Mouse (Mus musculus) T-helper 1 cell (primary cell): ENCODE results near the gene Lbx1.

ENCODE experiments used
- in situ Hi-C: fragments of 300-600 bp; cut with MboI, MseI; formaldehyde crosslinking; loops from one replicate; pipeline ENCODE4 v1.15.1; 2025; ENCODE audit warnings: high pct_unique_total_duplicates

Gene Lbx1

DNA sequence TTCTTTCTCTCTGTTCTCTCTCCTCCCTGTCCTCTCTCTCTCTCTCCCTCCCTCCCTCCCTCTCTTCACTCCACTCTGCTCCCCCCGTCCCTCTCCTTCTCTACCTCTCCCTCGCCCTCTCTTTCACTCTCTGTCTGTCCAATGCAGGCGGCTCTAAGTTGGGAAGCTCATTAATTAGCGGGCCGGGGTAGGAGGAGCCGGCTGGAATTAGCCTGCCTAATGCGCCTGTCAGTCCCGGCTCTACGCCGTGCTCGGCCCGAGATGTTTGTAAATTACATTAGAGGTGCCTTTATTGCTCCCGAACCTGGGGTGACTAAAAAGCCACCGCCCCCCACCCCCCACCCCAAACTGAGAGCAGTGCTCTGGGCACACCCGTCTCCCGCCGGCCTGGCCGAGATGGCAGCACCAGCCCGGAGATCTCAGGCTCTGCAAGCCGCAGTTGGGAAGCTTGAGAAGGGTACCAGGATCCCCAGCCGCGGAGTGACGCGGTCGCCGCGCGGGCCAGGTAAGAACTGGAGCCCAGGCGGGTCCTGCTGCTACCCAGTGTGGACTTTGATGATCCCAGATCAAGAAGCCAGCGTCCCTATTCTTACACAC lies at the start of gene Lbx1:
Gene Lbx1, minus strand, starts transcription at position 47 of the 597 bp plus-strand sequence.
- in situ Hi-C loops, result loop anchor here (5.0 kb wide), 1 partner anchor 311 kb away; no protein-coding TSS in a partner anchor

DNA sequence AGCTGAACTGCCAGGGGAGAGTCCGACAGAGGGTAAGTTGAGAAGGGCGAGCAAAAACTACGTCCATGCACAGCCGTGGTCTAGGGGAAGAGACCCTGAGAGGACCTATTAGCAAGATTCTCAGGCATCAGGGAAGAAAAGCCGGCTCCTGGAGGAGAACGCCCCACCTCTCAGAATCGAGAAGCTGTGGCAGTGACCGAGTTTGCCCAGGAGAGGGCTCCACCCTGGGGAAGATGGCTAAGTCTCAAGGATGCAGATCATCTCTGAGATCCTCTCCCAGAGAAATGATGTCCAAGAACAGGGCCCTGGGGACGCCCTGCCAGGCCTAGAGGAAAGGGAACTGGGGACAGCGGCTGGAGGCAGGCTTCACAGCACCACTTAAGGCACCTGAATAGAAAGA lies 47.7 kb upstream of the Lbx1 start:
- in situ Hi-C loops, result no loop called here

DNA sequence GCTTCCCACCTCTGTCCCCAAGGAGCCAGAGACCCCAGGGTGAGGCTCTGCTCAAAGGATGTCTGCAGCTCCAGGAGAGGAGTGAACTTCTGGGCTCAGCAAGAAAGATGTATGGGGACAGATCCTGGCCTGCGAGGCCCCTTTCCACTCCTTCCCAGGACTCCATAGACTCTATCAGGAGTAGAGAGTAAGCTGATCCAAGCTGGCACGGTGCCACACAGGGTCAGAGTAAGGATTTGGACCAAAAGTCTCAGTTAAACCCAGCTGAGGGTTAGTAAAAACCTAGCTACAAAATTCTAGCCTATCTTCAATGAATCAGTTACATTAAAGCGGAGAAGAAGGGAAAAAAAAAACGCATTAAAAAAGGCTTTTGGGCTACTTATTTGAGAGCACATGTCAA lies 40.6 kb upstream of the Lbx1 start:
- in situ Hi-C loops, result no loop called here

DNA sequence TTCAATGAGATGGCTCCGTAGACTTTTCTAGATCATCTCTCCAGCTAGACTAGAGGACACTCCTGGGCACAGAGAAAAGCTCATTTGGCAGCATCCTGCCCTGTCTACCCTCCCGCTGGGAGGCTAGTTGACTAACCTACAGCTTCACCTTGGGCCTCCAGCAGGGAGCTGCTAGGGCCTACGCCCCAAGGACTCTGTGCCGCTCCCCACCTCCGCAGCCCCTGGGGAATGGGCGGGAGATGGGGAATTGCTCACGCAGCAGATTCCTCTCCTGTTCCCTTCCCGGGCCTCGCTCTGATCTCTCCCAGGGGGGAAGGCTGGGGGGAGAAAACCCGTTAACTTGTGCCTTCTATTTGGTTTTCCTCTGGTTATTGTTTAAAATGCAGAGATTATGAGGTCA lies 36.4 kb upstream of the Lbx1 start:
- in situ Hi-C loops, result no loop called here

DNA sequence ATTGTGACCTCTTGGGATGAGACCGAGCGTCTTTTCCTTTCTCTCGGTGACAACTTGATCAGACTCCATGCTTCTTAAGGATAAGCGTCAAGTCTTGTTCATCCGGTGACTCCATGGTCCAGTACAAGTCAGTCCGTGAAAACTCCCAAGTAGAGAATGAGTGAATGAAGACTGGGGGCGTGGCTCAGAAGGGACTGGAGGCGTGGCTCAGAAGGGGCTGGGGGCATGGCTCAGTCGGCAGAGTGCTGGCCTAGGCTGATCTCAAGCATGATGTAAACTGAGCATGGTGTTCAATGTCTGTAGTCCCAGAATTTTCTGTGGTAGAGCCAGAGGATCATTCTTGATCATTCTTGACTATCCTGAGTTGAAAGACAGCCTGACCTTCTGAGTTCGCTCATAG lies 27.4 kb upstream of the Lbx1 start:
- in situ Hi-C loops, result no loop called here

DNA sequence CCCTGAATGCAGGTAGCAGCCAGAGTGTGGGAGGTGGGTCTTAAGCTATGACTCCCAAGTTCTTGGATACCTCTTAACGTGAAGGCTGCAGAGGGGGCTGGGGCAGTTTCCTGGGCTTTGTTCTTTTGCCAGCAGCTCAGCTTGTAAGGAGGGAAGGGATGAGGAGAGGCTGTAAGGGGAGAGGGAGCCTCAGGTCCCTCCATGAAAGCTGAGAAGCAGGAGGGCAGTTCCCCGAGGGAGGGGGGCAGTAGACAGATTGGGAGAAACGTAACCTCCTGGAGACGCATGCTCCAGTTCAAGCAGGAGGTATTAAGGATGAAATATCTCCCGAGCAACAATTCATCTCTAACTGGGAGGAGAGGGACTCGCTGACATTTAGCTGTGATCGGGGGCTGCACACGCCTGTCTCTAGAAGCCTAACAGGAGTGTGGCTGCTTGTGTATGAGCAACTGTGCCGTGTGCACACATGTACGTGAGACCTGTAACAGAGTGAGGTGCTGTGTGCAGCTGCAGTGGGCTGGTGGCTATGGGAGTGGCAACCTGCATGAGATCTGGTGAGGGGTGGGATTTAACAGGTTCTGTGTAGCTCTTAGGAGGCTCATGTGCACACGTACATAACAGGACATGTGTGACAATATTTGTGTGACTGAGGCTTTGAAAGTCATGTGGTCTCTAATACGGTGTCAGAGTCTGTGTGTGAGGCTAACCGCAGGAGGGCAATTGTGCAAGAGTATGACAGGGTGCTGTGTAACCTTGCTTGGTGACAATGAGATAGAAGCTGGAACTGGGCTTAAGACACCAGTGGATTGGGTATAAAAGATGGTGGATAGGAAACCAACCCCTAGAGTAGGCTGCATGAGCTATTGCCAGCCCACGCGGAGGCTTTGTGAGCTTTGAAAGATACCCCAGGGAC lies 22.1 kb upstream of the Lbx1 start:
- in situ Hi-C loops, result no loop called here

DNA sequence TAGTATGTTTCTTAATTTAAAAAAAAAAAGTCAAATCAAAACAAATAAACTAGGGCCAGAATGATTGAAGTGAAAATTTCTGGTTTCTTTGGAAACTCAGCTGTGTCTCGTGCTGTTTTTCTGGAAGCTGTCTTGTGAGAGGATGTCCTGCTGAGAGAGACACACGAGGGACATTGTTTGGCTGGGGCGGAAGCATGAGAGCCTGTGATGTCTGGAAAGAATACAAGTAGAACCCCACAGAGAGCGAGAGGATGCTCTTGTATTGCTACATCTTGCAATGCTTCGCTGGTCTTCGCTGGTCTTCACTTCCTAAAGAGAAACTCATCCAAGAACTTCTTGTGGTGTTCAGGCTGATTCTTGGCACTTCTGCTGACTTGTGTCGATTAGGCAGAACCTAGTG lies 19.2 kb upstream of the Lbx1 start:
- in situ Hi-C loops, result no loop called here

DNA sequence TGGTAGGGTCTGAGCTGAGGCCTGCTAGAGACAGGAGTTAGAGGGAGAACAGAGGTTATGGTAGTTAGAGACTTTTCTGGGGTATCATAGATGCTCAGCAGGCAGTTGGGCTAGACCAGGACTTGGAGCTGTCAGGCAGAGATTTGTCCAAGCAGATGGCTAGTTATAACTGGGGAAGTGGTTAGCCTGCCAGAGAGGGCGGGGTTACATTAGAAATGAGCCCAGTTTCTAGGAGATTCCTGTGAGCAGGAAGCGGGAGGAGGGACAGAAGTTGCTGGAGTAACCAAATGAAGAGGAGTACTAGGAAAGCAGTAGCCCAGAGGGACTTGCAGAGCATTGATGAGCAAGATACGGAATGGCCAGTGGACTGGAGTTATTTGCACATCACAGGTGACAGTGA lies 16.8 kb upstream of the Lbx1 start:
- in situ Hi-C loops, result no loop called here

DNA sequence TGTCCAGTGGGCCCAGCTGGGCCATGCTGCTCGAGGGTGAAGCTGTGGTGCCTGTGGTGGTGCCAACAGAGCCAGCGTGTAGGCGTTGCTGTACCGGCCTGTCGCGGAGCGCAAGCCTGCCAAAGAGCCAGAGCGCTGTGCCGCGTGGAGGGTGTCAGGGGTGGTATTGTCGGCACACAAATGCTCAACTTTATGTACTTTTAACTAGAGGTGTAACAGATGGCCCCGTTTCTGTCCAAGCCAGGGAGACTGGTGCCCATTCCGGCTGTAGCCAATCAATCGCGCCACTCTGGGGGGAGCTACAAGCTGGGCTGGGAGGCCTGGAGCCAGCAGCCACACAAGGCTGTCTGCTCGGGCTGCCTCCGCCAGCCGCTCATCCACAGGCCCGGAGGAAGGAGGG lies 13.1 kb upstream of the Lbx1 start:
- in situ Hi-C loops, result no loop called here

DNA sequence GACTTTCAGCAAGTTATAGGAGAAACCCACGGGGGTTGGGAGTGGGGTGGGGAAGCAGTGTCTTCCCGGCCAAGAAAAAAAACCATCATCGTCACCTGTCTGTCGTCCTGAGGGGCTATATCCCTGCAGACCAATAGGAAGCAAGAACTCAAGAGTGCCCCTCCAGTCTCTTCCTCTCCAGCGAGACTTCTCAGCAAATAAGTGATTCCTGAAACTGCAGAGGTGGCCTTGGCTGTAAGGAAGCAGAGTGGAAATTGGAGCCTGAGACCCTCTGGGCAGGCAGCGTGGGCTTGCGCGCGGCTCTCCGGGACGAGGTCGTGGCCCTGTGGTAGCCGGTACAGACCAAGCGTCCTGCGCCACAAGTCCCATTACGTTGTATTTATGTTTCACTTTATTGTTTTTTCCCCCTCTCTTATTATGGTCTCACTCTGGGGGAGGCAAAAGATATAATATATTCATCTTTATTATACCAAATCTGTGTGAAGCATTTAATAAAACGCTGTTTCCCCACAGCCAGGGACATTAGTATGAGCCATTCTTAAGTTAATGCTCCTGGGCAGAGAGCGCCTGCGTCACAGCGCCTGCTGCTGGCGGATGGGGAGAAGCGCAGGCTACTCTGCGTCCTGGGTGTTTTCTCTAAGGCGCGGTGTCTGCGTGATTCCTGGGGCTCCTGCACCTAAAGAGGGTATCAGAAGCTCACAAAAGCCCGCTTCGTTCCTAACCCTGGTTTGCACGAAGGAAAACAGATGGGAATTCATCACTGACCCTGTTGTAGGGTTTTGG lies 8.5 kb upstream of the Lbx1 start:
- in situ Hi-C loops, result loop anchor here (5.0 kb wide), 1 partner anchor 498 kb away; the partner anchor contains the start of gene Fgf8

DNA sequence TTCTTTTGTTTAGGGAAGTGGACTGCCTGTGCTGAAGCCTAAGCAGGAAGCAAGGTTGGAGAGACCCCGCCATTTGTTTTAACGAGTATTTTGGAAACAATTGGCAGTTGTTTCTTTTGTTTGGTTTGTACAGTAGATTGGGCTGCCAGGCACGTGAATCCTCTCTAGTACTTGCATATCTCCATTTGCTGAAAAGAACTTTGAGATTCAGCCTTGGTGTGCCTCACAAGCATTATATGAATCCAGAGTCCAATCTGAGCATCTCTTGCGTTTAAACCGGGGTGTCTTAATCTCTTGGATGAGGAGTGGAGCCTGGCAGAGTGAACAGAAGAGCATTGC lies 7.6 kb upstream of the Lbx1 start:
- in situ Hi-C loops, result loop anchor here (5.0 kb wide), 1 partner anchor 499 kb away; the partner anchor contains the start of gene Fgf8

DNA sequence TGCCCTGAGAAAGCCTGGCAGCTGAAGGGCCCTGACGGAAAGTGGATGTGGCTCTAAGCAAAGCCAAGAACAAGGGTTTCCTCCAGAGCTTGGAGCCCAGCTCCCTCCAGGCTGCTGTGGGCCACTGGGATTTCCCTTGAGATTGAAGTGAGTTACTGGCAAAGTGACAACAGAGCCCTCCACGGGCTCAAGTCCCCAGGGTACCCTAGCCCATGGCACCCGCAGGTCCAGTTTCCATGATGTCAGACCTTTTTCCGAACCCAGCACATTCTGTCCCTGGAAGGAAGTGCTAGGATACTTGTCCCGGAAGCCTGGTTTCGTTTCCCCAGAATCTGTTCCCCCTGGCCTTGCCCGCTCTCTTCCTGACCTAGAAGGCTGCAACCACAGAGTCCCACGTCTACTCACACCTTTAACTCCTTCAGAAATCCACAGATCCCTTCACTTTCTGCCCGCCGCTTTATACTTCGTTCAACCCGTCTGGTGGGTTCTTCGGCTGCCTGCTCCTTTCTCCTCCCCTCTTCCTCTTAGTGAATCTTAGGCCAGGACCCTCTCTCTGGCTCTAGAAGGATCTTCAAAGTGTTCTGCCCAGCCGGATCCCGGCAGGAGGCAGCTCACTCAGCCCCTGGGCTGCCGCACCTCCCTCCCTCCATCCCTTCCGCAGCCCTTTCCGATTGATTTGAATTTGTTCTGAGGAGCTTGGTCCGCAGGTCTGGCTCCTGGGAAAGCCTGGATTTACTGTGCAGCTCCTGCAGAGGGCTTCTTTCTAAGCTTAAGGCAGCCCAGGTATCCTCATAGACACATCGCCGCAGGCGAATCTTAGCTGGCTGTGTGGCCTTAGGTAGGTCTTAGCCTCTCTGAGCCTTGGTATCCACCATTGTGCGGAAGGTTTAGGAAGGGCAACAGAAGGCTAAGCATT lies 7.0 kb upstream of the Lbx1 start:
- in situ Hi-C loops, result loop anchor here (5.0 kb wide), 1 partner anchor 500 kb away; the partner anchor contains the start of gene Fgf8

DNA sequence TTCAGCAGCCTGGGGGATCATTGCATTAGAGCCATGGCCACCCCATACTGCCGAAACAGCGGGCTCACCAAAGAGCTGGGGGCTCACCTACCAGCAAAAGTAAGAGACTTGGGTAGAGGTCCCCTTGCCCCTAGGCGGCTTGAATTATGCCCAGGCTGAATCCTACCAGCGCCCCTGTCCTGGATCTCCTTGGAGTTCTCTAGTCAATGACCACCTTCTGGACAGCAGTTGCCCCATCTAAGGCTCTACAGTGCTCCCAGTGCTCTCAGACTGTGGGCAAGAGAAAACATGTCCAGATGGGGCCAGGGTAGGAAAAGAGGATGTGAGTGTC lies 6.4 kb upstream of the Lbx1 start:
- in situ Hi-C loops, result loop anchor here (5.0 kb wide), 1 partner anchor 500 kb away; the partner anchor contains the start of gene Fgf8

DNA sequence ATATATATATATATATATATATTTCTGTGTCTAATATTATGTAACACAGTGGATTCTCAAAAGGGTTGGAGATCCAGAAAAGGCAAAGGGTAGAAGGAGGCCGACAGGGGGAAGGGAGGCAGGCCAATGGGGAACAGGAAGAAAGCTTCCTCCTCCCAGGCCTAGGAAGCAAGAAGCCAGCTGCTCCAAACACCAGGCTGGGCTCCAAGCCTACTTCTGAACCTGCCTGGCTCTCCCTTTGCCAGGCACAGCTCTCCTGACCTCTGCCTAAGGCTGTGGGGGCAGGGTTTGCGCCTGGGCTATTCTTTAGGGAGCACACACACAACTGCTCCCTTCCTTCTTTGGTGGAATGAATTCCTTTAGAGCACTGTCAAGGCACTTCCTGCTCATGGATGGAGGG lies 4.4 kb upstream of the Lbx1 start:
- in situ Hi-C loops, result loop anchor here (5.0 kb wide), 1 partner anchor 502 kb away; the partner anchor contains the start of gene Fgf8

DNA sequence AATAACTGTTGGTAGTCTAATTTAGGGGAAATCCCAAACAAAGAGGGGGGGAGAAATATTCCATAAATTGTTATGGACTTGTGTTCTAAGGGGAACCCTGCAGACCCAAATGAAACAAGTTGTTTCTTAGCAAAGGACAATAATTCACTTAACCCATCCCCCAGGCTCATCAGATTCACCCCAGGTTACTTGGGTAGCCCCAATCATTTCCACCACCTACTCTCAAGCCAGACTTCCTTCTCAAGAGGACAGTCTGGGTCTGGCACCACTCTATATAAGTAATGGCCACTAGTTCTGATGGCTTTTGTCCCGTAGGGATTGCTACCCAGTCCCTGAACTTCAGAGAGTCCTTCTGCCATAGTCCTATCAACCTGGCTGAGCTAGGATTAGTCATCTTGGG lies 3.6 kb upstream of the Lbx1 start:
- in situ Hi-C loops, result loop anchor here (5.0 kb wide), 1 partner anchor 308 kb away; no protein-coding TSS in a partner anchor

DNA sequence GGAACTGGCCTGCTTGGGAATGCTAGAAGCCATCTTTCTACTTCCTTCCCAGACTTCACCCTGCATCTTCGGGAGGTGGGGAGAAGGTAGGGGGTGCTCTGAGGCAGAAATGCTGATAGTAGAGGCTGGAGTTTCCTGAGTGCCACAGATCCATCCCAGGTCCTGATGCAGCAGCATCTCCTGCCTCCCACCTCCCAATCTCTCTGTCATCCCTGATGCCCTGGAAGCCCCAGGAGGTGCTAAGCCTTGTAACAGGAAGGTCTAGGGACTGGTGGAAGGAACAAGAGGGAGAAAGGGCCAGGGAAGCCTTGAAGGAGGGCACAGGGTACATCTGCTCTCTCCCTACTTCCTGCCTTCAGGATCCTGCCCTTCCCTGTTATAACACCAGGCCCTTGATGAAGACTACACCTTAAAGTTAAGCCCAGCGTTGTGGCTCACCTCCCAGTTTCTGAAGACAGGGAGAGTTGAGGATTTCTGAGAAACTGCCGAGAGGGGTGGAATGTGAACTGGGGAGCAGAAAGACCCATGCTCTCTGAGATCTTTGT lies 2.1 kb upstream of the Lbx1 start:
- in situ Hi-C loops, result loop anchor here (5.0 kb wide), 1 partner anchor 310 kb away; no protein-coding TSS in a partner anchor

DNA sequence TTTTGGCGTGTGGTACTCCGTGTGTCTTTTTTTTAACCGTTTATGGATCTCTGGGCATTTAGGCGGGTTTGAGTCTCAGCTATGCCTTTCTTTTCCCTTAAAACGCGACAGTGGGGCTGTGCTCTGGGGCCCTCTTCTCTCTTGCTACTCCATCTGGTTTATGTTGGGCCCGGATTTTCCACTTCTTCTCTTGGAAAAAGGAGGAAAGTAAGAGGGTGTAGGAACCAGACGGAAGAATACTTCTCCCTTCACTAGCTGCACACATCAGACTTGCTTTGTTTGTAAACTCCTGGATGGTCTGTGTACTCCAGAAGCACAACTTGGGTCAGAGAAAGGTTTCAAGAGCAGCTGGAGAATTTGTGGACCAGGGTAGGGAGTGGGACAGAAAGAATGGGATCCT lies 1.5 kb upstream of the Lbx1 start:
- in situ Hi-C loops, result loop anchor here (5.0 kb wide), 1 partner anchor 310 kb away; no protein-coding TSS in a partner anchor

DNA sequence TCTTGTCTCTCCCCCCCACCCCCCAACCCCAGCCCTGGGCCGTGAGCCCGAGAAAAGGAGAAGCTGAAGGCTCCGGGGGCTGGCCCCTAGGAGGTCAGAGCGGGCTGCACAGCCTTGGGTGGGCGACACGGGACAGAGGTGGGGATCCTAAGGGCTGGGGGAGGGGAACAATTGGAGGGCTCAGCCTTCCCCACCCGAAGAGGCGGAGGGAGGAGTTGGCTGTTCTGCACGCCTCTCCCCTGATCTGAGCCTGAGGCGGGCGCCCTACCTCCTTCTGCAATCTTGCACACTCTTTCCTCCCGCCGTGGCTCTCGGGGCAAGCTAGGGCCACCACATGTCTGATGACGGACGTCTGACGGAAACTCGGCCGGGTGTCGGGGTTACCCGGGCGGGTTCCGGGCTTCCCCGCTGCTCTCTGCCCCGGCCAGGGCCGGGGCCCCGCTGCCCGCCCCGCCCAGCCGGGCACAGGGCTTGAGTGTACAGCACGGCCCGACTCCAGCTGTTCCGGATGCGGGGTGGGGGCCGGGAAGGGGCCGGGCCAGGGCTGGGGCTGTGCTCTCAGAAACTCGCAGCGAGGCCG lies 841 bp upstream of the Lbx1 start:
- in situ Hi-C loops, result loop anchor here (5.0 kb wide), 1 partner anchor 311 kb away; no protein-coding TSS in a partner anchor

DNA sequence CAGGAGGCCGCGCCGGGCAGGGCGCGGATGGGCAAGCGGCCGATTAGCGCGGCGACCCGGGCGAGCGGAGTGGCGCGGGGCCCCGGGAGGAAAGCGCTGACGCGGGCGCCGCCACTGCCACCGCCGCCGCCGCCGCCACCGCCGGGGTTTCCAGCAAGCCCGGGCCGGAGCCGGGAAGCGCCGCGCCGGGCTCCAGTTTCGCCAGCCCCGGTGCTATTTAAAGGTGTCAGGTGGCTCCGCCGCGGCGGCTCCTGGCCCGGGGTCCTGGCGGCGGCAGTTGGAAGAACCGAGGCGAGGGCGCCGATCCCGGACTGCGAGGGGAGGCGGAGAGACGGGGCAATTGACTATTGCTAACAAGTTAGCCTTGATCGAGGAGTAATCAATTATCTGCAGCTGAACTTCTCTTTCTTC lies 276 bp downstream of the Lbx1 start:
- in situ Hi-C loops, result loop anchor here (5.0 kb wide), 1 partner anchor 312 kb away; no protein-coding TSS in a partner anchor

DNA sequence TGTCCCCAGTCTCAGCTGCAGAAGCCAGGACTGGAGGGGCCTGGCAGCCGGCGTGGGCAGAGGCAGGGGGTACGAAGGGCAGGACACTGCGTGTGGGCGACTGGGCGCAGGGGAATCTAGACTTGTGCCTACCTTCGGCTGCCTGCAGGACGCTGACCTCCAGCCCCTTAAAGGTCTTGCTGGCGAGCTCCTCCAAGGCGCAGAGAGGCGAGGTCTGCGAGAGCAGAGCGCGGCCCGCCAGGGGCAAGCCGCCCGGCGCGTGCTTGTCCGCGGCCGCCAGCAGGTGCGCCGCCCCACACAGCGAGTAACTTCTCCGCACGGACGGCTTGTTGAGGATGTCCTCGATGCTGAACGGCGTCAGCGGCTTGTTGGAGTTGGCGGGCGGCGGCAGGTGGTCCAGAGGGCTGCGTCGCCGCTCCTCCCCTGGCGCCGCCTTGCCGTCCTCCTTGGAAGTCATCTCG lies 811 bp downstream of the Lbx1 start:
- in situ Hi-C loops, result loop anchor here (5.0 kb wide), 1 partner anchor 312 kb away; no protein-coding TSS in a partner anchor
